8 mouse cellular contexts compared by ENCODE assay signal in the genomic region with DNA sequence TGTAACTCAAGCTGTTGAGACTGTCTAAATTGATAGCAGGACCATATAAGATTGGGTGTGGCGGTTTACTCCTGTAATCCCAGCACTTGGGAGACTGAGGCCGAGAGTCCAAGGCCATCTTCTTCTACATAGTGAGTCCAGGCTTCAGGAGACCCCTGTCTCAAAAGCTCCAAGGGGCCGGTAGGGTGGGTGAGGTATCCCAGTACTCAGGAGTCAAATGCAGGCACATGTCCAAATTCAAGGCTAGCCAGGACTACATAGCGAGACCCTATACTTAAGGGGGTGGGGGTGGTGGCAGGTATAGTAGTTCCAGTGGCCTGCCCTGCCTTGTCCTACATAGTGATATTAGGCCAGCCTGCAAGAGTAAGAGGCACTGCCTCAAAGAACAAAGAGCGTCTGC. TPM values are rescaled to one million over a fixed set of nuclear protein-coding genes. Genes with fewer than 3 reads are reported as not detected.
DNase-seq lines count a peak whose midpoint lies in the region; ATAC-seq and TF ChIP-seq lines count a peak whose summit lies in the region.

No protein-coding gene starts in this region.

- H3K9me3 ChIP-seq in embryonic facial prominence, embryonic 13.5 days = no peaks in the 10 kb centered on the region
- H3K9me3 ChIP-seq in hindbrain, embryonic 16.5 days (ENCODE audit: control insufficient read depth, low read length) = no peaks in the 10 kb centered on the region
- H3K9me3 ChIP-seq in midbrain, embryonic 16.5 days (replicated peaks; ENCODE audit: control insufficient read depth, low read length, poor library complexity, severe bottlenecking) = no peaks in the 10 kb centered on the region

- peak overlapping the region; percentile 96; the same call in 1 of the 2 replicates for H3K27ac ChIP-seq in layer of hippocampus, adult 2 months
- no peak overlapping the region for H3K27ac ChIP-seq in embryonic facial prominence, embryonic 13.5 days
- no peak overlapping the region for H3K27ac ChIP-seq in hindbrain, embryonic 16.5 days (ENCODE audit: low read depth, low read length)
- no peak overlapping the region for H3K27ac ChIP-seq in midbrain, embryonic 16.5 days (ENCODE audit: low read length)

- H3K4me1 ChIP-seq in embryonic facial prominence, embryonic 13.5 days = peaks cover 20% of the 10 kb centered on the region
- H3K4me1 ChIP-seq in hindbrain, embryonic 16.5 days (ENCODE audit: control insufficient read depth, insufficient read depth, low read depth, low read length) = peaks cover 26% of the 10 kb centered on the region
- H3K4me1 ChIP-seq in midbrain, embryonic 16.5 days (ENCODE audit: control insufficient read depth, insufficient read depth, low read length) = peaks cover 32% of the 10 kb centered on the region

- 90% methylated on average over 5 of the region's 5 CpGs for WGBS in embryonic facial prominence, embryonic 13.5 days
- WGBS in hindbrain, embryonic 16.5 days = 91% methylated on average over 5 of the region's 5 CpGs
- WGBS in midbrain, embryonic 16.5 days = 96% methylated on average over 5 of the region's 5 CpGs

- H3K9ac ChIP-seq in embryonic facial prominence, embryonic 13.5 days = peak overlapping the region; percentile 97
- H3K9ac ChIP-seq in hindbrain, embryonic 16.5 days (ENCODE audit: low read depth, low read length) = no peak overlapping the region
- no peak overlapping the region for H3K9ac ChIP-seq in midbrain, embryonic 16.5 days (ENCODE audit: low read depth, low read length)

- peaks cover 36% of the 10 kb centered on the region for H3K36me3 ChIP-seq in embryonic facial prominence, embryonic 13.5 days
- H3K36me3 ChIP-seq in hindbrain, embryonic 16.5 days (ENCODE audit: control insufficient read depth, insufficient read depth, low read length) = peaks cover 13% of the 10 kb centered on the region; the same call in 1 of the 2 replicates
- peaks cover 16% of the 10 kb centered on the region for H3K36me3 ChIP-seq in midbrain, embryonic 16.5 days (ENCODE audit: control insufficient read depth, insufficient read depth, low read length)

- no peaks in the 10 kb centered on the region for H3K27me3 ChIP-seq in embryonic facial prominence, embryonic 13.5 days
- H3K27me3 ChIP-seq in hindbrain, embryonic 16.5 days (replicated peaks; ENCODE audit: control insufficient read depth, insufficient read depth, low read length) = no peaks in the 10 kb centered on the region
- no peaks in the 10 kb centered on the region for H3K27me3 ChIP-seq in midbrain, embryonic 16.5 days (ENCODE audit: control insufficient read depth, insufficient read depth, low read depth, low read length)

- ATAC-seq in embryonic facial prominence, embryonic 13.5 days (ENCODE audit: insufficient number of reproducible peaks, insufficient read depth, low FRiP score, low TSS enrichment, low read depth) = no peak
- ATAC-seq in hindbrain, embryonic 16.5 days = no peak
- no peak for ATAC-seq in midbrain, embryonic 16.5 days
- ATAC-seq in inflammation-experienced regulatory T-cells, adult 6 months = no peak

- peak overlapping the region; percentile 98 for H3K4me3 ChIP-seq in layer of hippocampus, adult 2 months
- peak overlapping the region; percentile 83 for H3K4me3 ChIP-seq in embryonic facial prominence, embryonic 13.5 days
- peak overlapping the region; percentile 98 for H3K4me3 ChIP-seq in hindbrain, embryonic 16.5 days (ENCODE audit: low read length)
- H3K4me3 ChIP-seq in midbrain, embryonic 16.5 days (ENCODE audit: low read depth, low read length) = no peak overlapping the region; the same call in 1 of the 2 replicates

- TF ChIP-seq CTCF in layer of hippocampus, adult 2 months (conservative IDR thresholded peaks at IDR 0.05) = no peak

- DNase-seq in layer of hippocampus, adult 2 months (ENCODE audit: low spot score in 2 of 2) = no peak
- DNase-seq in layer of hippocampus, adult 9-10 months (ENCODE audit: low spot score) = no peak
- no peak for DNase-seq in urinary bladder, adult 2 months (ENCODE audit: low spot score)
- DNase-seq in urinary bladder, postnatal 25 days (ENCODE audit: low spot score) = no peak

- peak overlapping the region; percentile 73 for H3K4me2 ChIP-seq in embryonic facial prominence, embryonic 13.5 days
- peak overlapping the region; percentile 69 for H3K4me2 ChIP-seq in hindbrain, embryonic 16.5 days (ENCODE audit: low read length)
- peak overlapping the region; percentile 67; the same call in 1 of the 2 replicates for H3K4me2 ChIP-seq in midbrain, embryonic 16.5 days (ENCODE audit: low read length)

RNA-seq across cellular contexts. Expression of a gene that starts 1.3 kb away (rescaled TPM):
- 10 to 100 TPM; 89.8 to 98.2 TPM for total RNA-seq in layer of hippocampus, adult 2 months (2021)
- 81.4 and 93.3 TPM in 2 replicates for polyA plus RNA-seq in embryonic facial prominence, embryonic 13.5 days (2015; fragmentation: Nextera tagmentation; extraction: Ambion mirVana)
- 109 and 113 TPM in 2 replicates for polyA plus RNA-seq in hindbrain, embryonic 16.5 days (2015; fragmentation: Nextera tagmentation; extraction: Ambion mirVana)
- 115 and 131 TPM in 2 replicates for polyA plus RNA-seq in midbrain, embryonic 16.5 days (2015; fragmentation: Nextera tagmentation; extraction: Ambion mirVana)
- 61.2 and 68.6 TPM in 2 replicates for polyA plus RNA-seq in urinary bladder, adult 2 months (2012; rRNA removed)
- polyA plus RNA-seq in inflammation-experienced regulatory T-cells, adult 6 months (2017; shearing (Covaris generic)) = 10 to 100 TPM; 77.0 to 93.9 (median 77.0) TPM

RNA-seq across cellular contexts. Expression of a gene that starts 1.9 kb away (rescaled TPM):
- 10 to 100 TPM; 69.8 to 71.1 TPM for total RNA-seq in layer of hippocampus, adult 2 months (2021)
- polyA plus RNA-seq in embryonic facial prominence, embryonic 13.5 days (2015; fragmentation: Nextera tagmentation; extraction: Ambion mirVana) = 81.2 and 90.4 TPM in 2 replicates
- polyA plus RNA-seq in hindbrain, embryonic 16.5 days (2015; fragmentation: Nextera tagmentation; extraction: Ambion mirVana) = 77.9 and 87.4 TPM in 2 replicates
- polyA plus RNA-seq in midbrain, embryonic 16.5 days (2015; fragmentation: Nextera tagmentation; extraction: Ambion mirVana) = 92.1 and 95.0 TPM in 2 replicates
- 29.2 and 34.3 TPM in 2 replicates for polyA plus RNA-seq in urinary bladder, adult 2 months (2012; rRNA removed)
- polyA plus RNA-seq in inflammation-experienced regulatory T-cells, adult 6 months (2017; shearing (Covaris generic)) = 10 to 100 TPM; 55.6 to 92.5 (median 83.3) TPM

RNA-seq across cellular contexts. Expression of a gene that starts 12.9 kb away (rescaled TPM):
- total RNA-seq in layer of hippocampus, adult 2 months (2021) = 10 to 100 TPM; 32.0 to 34.3 TPM
- polyA plus RNA-seq in embryonic facial prominence, embryonic 13.5 days (2015; fragmentation: Nextera tagmentation; extraction: Ambion mirVana) = 34.8 and 35.8 TPM in 2 replicates
- 28.6 and 30.1 TPM in 2 replicates for polyA plus RNA-seq in hindbrain, embryonic 16.5 days (2015; fragmentation: Nextera tagmentation; extraction: Ambion mirVana)
- polyA plus RNA-seq in midbrain, embryonic 16.5 days (2015; fragmentation: Nextera tagmentation; extraction: Ambion mirVana) = 25.1 and 28.2 TPM in 2 replicates
- 27.1 and 29.6 TPM in 2 replicates for polyA plus RNA-seq in urinary bladder, adult 2 months (2012; rRNA removed)
- 10 to 100 TPM; 28.1 to 45.4 (median 37.4) TPM for polyA plus RNA-seq in inflammation-experienced regulatory T-cells, adult 6 months (2017; shearing (Covaris generic))

RNA-seq across cellular contexts. Expression of a gene that starts 41.0 kb away (rescaled TPM):
- 10 to 100 TPM; 33.5 to 36.1 TPM for total RNA-seq in layer of hippocampus, adult 2 months (2021)
- polyA plus RNA-seq in embryonic facial prominence, embryonic 13.5 days (2015; fragmentation: Nextera tagmentation; extraction: Ambion mirVana) = 60.0 and 63.0 TPM in 2 replicates
- polyA plus RNA-seq in hindbrain, embryonic 16.5 days (2015; fragmentation: Nextera tagmentation; extraction: Ambion mirVana) = 31.6 and 35.0 TPM in 2 replicates
- 34.0 and 38.0 TPM in 2 replicates for polyA plus RNA-seq in midbrain, embryonic 16.5 days (2015; fragmentation: Nextera tagmentation; extraction: Ambion mirVana)
- 26.7 and 27.0 TPM in 2 replicates for polyA plus RNA-seq in urinary bladder, adult 2 months (2012; rRNA removed)
- polyA plus RNA-seq in inflammation-experienced regulatory T-cells, adult 6 months (2017; shearing (Covaris generic)) = 10 to 100 TPM; 31.7 to 66.8 (median 55.9) TPM

RNA-seq across cellular contexts. Expression of a gene that starts 41.1 kb away (rescaled TPM):
- total RNA-seq in layer of hippocampus, adult 2 months (2021) = 100 to 1,000 TPM; 160 to 176 TPM
- 286 and 310 TPM in 2 replicates for polyA plus RNA-seq in embryonic facial prominence, embryonic 13.5 days (2015; fragmentation: Nextera tagmentation; extraction: Ambion mirVana)
- 303 and 330 TPM in 2 replicates for polyA plus RNA-seq in hindbrain, embryonic 16.5 days (2015; fragmentation: Nextera tagmentation; extraction: Ambion mirVana)
- polyA plus RNA-seq in midbrain, embryonic 16.5 days (2015; fragmentation: Nextera tagmentation; extraction: Ambion mirVana) = 278 and 285 TPM in 2 replicates
- 152 and 156 TPM in 2 replicates for polyA plus RNA-seq in urinary bladder, adult 2 months (2012; rRNA removed)
- 100 to 1,000 TPM; 145 to 157 (median 154) TPM for polyA plus RNA-seq in inflammation-experienced regulatory T-cells, adult 6 months (2017; shearing (Covaris generic))
